Mouse (Mus musculus): ENCODE results near the gene Sctr. TPM values are rescaled to one million over a fixed set of nuclear protein-coding genes. Genes with fewer than 3 reads are reported as not detected.

The Sctr gene
- total RNA-seq, 2 experiments from 2014 or later: 1.0 to 1.8 TPM

- no peak overlapping the region for H3K4me3 ChIP-seq
- no peak overlapping the region for H3K27ac ChIP-seq
- TF ChIP-seq CTCF (conservative IDR thresholded peaks at IDR 0.05): no peak
- DNase-seq (ENCODE audit: low spot score in 2 of 2): no peak
Measured at GRCm38 (mm10) chr1:120035456-120036034, 28.9 kb downstream of the Sctr start.

DNA sequence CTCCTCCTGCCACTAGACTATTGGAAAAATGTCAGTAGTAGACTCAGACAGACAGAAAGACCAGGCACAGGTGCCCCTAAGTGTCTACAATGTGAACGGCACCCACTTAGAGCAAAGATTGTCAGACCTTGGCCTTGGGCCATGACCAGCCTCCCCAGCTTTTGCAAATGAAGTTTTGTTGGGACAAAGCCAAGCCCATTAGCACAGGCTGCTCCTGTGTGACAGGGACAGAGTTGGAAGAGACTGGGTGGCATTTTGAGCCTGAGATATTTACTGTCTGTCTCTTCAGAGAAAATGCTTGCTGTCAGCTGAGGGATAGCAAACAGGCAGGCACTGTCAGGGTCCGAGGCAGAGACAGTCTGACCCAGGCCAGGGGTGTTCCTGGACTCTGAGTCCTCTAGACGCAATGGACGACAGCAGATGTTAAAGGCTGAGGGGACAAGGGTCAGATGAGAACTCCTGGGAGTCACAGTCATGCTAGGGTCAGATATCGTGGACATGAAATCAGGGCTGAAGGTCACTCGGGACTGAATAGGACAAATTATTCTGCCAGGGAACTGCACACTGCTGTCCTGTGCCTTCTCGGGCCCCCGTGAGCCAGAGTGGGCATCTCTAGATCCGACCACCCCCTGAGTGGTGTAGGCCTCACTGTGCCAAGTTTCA lies 30.5 kb downstream of the Sctr start:
- no peak for TF ChIP-seq CTCF (conservative IDR thresholded peaks at IDR 0.05)
- DNase-seq (ENCODE audit: low spot score in 2 of 2): peak in 1 of 2 experiments; percentile 31
- H3K27ac ChIP-seq: no peak overlapping the region
- no peak overlapping the region for H3K4me3 ChIP-seq

GRCm38 (mm10) chr1:120038594-120038993 lies 31.9 kb downstream of the Sctr start:
- no peak for TF ChIP-seq CTCF (conservative IDR thresholded peaks at IDR 0.05)

DNA sequence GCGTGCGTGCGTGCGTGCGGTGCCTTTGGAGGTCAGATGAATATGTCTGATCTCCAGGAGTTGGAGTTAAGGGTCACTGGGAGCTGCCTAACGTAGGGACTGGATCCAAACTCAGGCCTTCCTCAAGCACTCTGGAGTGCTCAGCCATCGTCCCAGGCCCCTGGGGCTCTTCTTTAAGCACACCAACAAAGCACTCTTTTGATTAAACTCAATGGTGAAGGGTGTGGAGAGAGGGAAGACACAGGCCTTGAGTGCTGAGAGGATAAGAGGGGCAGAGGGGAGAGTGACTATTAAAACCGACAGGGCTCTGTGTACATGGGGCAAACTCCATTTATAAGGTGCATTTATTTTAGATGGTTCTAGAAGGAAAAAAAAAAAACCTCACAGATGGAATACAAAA lies 35.7 kb downstream of the Sctr start:
- DNase-seq (ENCODE audit: low spot score in 2 of 2): no peak
- no peak overlapping the region for H3K27ac ChIP-seq
- TF ChIP-seq CTCF (conservative IDR thresholded peaks at IDR 0.05): no peak
- no peak overlapping the region for H3K4me3 ChIP-seq

More at GRCm38 (mm10) chr1:120038594-120038993, 31.9 kb downstream of the Sctr start:
- no peak overlapping the region for H3K27ac ChIP-seq
- no peak for DNase-seq (ENCODE audit: low spot score in 2 of 2)
- H3K4me3 ChIP-seq: no peak overlapping the region

- H3K4me3 ChIP-seq: no peak overlapping the region
- no peak for DNase-seq (ENCODE audit: low spot score in 2 of 2)
- H3K27ac ChIP-seq: no peak overlapping the region
- no peak for TF ChIP-seq CTCF (conservative IDR thresholded peaks at IDR 0.05)
Measured at GRCm38 (mm10) chr1:120044584-120044983, 37.9 kb downstream of the Sctr start.

GRCm38 (mm10) chr1:120047325-120047724 lies 40.6 kb downstream of the Sctr start:
- DNase-seq (ENCODE audit: low spot score in 2 of 2): no peak
- H3K4me3 ChIP-seq: no peak overlapping the region
- H3K27ac ChIP-seq: no peak overlapping the region
- no peak for TF ChIP-seq CTCF (conservative IDR thresholded peaks at IDR 0.05)

GRCm38 (mm10) chr1:120051070-120051469 lies 44.4 kb downstream of the Sctr start:
- no peak for TF ChIP-seq CTCF (conservative IDR thresholded peaks at IDR 0.05)
- no peak for DNase-seq (ENCODE audit: low spot score in 2 of 2)
- H3K27ac ChIP-seq: no peak overlapping the region
- no peak overlapping the region for H3K4me3 ChIP-seq

GRCm38 (mm10) chr1:120054997-120055396 lies 48.3 kb downstream of the Sctr start:
- TF ChIP-seq CTCF (conservative IDR thresholded peaks at IDR 0.05): no peak
- Histone ChIP-seq H3K4me3 (no peak overlapping the region), H3K27ac (no peak overlapping the region)
- DNase-seq (ENCODE audit: low spot score in 2 of 2): no peak

- no peak for TF ChIP-seq CTCF (conservative IDR thresholded peaks at IDR 0.05)
- DNase-seq (ENCODE audit: low spot score in 2 of 2): no peak
- Histone ChIP-seq H3K4me3 (no peak overlapping the region), H3K27ac (no peak overlapping the region)
Measured at GRCm38 (mm10) chr1:120055475-120055874, 48.8 kb downstream of the Sctr start.

DNA sequence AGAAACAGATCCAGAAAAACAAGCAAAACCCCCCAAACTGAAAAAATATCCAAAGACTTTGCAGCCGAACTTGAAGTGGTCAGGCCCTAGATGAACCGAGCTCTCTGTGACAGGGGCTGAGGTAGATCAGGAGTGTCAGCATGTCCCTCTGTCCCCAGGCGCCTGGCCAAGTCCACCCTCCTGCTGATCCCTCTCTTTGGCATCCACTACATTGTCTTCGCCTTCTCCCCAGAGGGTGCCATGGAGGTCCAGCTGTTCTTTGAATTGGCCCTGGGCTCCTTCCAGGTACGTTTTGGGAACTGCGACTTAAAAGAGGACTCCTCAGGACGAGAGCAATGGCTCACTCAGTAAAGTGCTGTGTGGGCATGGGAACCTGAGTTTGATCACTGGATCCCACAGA lies 49.5 kb downstream of the Sctr start:
- no peak for TF ChIP-seq CTCF (conservative IDR thresholded peaks at IDR 0.05)
- no peak overlapping the region for H3K27ac ChIP-seq
- H3K4me3 ChIP-seq: no peak overlapping the region
- no peak for DNase-seq (ENCODE audit: low spot score in 2 of 2)

DNA sequence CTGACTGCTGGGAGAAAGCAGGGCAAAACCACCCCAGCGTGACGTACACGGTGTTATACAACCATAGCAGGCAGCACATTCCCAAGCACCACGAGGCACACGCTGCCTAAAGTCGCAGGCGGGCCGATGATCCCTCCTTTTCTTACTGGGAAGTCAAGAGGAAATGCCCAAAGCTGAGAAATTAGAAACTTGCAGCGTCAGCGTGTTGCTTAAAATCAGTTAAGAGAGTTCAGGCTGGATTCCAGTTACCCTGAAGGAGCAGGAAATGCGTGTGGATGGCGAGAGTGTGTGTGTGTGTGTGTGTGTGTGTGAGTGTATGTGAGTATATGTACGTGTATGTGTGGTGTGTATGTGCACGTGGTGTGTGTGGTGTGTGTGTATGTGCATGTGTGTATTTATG lies 50.4 kb downstream of the Sctr start:
- Histone ChIP-seq H3K4me3 (no peak overlapping the region), H3K27ac (no peak overlapping the region)
- no peak for TF ChIP-seq CTCF (conservative IDR thresholded peaks at IDR 0.05)
- DNase-seq (ENCODE audit: low spot score in 2 of 2): no peak

DNA sequence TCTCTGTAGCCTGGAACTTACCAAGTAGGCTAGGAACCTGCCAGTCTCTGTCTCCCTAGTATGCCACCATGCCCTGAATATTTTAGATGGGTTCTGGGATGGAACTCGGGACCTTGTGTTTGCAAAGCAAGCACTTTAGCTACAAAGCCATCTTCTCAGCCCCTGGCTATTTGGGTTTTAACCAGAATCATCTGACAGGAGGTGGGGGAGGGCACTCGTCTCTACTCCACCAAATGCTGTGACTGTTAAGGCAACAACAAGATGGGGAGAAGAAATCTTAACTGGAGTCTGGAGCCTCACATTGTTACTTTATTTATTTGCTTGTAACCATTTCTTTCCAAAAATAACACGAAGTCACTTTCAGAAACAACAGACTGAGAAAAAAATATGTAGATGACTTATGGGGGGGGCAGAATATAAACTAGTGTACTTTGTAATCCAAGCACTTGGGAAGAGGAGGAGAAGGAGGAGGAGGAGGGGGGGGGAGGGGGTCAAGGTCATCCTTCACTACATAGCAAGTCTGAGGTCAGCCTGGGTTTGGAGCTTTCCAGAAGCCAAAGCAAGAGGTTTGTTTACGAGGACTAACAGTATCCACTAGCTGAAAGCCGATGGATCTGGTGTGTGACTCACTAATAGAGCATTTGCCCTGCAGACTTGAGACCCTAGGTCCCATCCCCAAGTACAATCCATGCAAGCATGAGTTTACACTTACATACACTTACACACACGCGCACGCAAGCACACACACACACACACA lies 51.2 kb downstream of the Sctr start:
- no peak overlapping the region for H3K4me3 ChIP-seq
- TF ChIP-seq CTCF (conservative IDR thresholded peaks at IDR 0.05): no peak
- H3K27ac ChIP-seq: no peak overlapping the region
- no peak for DNase-seq (ENCODE audit: low spot score in 2 of 2)

DNA sequence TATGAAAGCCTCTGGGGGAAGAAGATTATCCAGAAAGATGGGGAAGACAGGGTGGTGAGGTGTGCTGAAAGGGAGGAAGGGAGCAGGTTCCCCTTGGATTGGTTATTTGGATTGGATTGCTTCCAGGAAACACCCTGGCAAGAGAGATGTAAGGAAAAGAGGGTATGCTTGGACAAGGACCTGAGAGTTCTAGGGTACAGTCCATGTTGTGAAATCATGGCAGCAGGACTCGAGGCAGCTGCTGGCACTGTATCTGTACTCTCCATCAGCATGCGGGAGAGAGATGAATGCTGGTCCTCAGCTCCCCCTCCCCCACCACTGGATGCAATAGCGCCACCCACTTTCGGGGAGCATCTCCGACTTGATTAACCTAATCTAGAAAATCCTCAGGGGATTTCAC lies 54.0 kb downstream of the Sctr start:
- Histone ChIP-seq H3K27ac (no peak overlapping the region), H3K4me3 (no peak overlapping the region)
- TF ChIP-seq CTCF (conservative IDR thresholded peaks at IDR 0.05): no peak
- DNase-seq (ENCODE audit: low spot score in 2 of 2): no peak
